Mouse (Mus musculus): ENCODE measurements around the gene Cacna2d1.

The Cacna2d1 gene

DNA sequence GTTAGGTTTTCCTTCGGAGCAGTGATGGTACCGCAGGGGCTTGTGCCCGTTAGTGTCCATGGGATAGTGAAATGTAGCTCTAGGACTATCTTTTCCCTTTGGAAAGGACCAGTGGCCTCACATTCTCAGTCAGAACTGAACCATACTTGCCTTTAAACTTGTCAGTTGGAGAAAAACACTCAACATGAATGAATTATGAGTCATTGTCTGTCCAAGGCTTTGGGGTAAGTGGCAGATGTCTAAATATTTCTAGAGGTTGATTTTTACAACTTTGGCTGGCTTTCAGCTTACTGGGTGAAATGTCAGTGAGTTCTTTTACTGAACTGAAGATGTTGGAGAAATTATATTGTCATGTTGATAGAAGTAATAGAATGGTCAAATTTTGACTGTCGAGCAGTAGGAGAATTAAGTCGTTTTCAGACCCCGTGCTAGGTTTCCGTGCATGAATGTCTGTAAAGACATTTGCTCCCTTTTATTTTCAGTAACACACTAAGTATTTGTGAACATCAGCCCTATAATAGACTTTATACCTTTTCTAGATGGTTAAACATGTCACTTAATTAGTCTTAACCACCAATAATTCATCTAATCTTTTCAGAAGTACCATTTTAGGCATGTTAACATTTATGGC, 50.9 kb downstream of the Cacna2d1 start:
- no peak for DNase-seq

DNA sequence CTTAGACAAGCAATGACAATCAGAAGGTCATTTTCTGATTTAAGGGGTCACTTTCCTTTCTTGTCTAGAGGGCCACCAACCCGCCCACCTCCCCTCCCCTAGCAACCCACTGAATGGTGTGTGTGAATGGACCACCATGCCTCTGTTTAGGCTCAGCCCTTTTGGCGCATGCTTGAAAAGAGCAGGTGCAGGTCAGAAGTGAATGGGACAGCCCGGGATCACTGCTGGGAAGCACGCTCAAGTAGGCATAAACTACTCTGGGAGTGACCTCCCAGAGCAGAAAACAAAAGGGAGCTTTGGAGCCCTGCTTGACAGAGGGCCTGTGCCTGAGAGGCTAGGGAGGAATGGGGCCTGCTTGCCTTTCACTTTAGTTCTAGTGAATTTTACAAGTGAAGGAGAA, 51.4 kb downstream of the Cacna2d1 start:
- DNase-seq, result no peak

DNA sequence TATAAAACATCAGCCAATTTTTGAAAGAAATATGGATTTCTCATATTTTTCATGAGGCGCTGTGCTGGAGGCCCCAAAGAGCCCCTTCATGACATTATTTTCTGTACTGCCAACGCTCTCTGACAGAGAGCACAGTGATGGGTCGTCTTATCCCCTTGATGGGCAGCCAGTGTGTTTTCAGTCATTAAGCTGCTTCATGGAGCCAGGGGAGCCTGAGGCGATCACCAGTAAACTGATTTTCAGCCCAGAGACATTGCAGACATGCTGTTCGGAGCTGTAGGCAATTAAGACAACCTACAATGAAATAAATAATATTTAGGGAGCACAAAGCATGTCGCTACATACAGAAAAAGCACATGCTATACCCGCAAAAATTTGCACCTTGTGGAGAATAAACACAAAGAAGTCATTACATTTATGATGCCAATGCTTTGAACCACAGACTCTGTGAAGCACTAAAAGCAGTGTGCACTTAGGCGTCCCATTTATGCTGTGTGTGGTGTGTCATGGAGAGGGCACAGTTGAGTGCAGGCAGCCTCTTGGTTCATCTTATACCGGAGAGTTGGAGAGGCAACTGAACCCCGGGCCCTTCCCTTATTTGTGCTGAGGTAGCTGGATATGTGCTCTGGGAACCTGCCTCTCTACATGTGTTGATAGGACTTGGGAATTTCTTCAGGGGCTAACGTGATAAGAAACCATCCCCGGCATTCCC, 57.1 kb downstream of the Cacna2d1 start:
- no peak for DNase-seq

DNA sequence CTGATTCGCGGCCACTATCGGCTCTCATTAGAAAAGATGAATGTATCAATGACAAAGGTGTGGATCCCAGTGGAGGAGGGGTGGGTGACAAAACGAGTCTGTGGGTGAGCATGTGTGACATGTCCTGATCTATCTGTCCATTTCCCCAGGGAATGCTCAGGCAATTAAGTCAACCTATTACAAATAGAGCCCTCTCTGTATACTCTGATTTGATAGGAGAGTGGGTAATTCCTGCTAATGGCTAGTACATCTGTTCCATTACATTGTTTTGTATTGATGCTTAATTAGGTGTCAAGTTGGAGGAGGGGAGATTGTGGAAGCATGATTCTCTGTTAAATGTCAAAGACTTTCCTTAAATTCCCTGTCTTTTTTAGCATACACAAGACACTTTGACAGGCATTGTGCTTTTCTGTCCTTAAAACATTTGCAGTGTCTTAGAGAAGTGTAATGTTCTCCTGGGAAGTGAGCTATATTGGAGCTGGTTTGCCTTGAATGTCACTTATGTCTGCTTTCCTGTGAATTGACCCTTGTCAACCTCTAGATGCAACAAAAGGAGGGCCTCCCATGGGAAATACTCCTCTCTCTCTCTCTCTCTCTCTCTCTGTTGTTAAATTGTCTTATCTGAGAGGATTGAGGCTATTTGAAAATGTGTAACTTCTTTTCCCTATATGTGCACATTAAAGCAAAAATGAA, 58.9 kb downstream of the Cacna2d1 start:
- no peak for DNase-seq

DNA sequence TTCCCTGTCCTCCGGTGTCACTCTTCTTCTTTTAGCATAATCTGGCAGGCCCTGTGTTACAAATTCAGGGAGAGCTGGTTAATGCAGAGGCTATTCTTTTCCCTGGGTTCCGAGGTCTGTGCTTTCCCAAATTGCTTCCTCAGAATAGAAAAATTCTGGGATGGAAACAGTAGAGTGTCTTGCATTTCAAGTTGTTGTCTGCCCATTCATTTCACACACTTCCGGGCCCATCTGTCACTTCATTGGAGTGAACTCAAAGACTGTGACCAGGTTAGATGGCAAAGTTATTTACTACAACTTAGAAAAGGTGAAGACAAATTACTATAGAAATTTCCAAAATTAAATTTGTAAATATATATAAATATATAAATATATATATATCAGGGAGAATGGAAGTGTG, 62.7 kb downstream of the Cacna2d1 start:
- peak in 1 of 2 experiments; percentile 58 for DNase-seq

DNA sequence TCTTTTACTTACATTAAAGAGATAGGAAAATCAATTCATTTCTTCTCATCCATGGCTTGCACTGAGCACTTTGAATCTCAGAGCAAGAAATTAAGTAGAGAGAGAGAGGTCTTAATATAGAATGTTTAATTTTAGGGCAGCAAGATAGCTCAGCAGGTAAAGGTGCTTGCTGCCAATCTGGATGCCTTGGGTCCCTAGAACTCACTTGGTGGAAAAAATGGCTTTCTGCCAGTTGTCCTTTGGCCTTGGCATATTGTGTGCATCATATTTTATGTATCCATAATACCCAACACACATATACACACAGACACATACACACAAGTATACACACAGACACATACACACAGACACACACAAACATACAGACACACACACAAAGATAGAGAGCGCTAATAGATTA, 63.3 kb downstream of the Cacna2d1 start:
- DNase-seq, result peak in 1 of 2 experiments; percentile 71

DNA sequence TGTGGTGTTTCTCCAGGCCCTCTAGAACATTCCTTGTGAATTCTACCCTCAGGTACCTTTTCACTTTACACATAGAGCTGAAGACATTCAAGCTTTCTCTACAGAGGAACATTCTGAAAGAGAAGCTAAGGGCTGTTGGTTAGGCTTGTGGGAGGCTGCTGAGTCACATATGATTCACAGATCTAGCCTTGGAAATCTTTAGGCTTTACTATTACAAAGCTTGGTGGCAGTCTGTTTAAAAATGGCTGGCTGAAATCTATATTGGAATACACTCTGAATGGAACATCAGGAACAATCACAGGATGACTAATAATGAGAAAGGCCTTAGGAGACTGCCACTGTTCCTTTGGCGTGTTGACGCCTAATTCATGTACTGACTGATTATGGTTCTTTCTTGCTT, 66.4 kb downstream of the Cacna2d1 start:
- DNase-seq, result no peak

DNA sequence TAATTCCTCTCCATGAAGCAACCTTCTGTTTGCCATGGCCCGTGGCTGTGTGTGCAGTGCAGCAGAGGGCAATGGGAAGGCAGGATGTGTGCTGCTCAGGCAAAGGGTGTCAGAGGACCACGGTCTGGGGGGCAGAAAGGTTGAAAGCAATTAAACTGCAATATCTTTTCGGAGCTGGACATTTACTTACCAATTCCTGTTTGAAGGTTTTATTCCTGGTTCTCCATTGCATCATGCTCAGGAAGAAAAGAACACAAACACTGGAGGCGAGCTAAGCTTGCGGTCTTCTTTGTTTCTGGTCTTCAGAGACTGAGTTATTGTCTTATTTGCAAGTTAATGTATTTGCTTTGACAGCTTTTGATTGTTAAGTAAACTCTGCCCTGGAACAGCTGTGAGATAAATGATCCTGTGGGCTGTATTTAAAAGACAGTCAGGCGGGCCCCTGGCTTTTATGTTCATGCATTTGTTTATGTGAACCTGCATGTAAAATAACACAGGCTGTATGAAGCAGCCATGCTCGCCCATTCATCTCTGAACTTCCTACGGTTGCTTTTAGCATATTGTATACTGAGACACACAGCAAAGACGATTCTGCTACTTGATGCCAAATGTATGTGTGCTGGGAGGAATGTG, 68.1 kb downstream of the Cacna2d1 start:
- DNase-seq, result peak in 1 of 2 experiments; percentile 50

DNA sequence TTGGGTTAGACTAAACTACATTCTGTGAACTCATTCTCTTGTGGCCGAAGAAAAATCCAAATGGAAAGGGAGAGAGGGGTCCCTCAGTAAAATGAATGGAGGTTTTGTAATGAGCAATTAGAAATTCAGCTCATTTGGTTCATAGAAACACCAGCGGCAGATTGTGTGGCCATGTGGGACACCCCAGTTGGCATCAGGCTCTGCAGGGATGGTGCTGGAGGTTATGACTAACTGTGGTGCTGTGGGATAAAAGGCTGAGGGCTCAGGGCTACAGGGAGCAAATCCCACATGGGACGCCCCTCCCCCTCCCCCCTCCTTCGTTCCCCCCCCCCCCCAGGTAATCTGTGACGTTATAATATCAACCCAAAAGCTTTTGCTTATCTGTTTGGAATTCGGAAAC, 69.8 kb downstream of the Cacna2d1 start:
- DNase-seq, result peak; percentile 80 to 86

DNA sequence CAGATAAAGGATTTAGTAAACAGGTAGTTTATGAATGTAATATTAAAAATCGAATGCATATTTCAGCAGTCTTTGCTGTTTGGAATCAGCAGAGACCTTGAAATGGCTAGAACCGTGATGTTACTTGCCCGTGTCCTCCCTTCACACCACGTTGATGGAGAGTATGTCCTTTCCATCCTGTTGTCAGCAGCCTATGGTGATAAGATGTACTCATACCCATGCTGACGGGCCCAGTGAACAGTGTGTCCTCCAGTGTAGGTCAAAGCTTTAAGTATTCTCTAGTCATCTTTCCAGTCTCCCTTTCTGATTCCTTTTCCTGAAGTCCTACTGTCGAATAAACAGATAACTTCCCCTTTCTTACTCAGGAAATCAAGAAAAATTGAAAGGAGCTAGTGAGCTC, 72.5 kb downstream of the Cacna2d1 start:
- DNase-seq, result no peak

DNA sequence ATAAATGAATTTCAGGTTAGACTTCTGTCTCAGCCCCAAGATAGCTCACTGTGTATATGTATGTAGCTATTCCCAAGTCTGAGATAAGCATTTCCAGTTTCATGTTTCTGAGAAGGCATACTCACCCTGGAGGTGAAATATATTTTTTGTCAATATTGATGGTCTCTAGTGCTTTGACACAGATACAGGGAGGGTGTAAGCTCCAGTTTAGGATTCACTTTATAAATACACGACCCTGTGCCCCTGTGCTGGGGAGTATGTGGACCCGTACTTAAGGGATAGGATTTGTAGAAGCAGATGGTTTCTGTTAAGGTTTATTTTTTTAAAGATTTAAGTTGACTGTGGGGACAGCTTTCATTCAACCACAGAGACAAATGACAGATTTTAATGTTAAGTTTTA, 79.2 kb downstream of the Cacna2d1 start:
- DNase-seq, result no peak

DNA sequence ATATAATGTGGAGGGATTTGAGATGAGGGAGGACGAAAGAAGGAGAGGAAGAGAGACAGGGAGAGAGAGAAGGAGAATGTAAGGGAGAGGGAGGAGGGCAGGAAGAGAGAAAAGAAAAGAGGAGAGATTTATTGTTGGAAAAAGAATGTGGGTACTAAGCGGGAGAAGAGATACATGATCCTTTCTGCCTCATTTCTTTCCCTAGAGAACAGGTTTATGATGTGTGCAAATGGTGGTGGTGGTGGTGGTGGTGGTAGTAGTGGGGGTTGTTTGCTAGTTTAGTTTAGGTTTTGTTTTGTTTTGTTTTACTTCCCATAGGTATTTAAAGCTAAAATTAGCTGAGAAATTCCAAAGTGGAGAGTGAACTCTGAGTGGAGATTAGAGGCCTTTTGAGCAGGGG, 79.9 kb downstream of the Cacna2d1 start:
- DNase-seq, result no peak

DNA sequence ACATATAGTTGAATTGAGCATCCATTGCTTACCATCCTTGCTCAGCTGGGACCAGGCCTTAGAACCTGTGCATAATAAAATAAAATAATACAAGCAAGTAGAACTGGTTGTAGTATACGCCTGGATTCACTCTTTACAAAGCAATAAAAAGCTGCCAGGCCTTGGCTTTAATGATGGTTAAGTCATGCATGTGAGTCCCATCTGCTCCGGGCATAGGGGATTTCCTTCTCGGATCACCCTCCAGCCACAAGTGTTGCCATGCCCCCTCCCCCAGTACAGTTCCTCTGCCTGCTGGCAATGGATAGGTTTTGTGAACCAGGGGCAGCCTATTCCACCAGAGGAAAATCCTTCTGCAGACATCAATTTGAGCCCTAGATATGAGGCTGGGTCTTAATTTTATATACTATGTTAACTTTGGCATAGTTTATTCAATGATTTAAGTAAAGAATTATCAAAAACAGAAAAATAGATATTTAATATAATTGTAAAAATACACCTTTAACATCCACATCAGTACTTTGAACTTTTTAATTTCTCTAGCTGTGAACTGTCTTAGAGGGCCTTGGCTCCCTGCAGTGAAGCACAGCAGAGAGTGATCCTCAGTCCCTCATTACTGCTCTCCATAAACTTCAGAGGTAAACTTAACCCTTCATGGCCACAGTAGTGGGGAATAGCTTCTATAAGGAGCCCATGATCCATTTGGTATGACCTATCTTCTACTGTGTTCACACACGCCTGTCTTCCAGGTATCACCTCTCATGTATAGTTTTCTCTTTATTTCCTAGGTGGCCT, 90.3 kb downstream of the Cacna2d1 start:
- peak; percentile 84 to 91 for DNase-seq

DNA sequence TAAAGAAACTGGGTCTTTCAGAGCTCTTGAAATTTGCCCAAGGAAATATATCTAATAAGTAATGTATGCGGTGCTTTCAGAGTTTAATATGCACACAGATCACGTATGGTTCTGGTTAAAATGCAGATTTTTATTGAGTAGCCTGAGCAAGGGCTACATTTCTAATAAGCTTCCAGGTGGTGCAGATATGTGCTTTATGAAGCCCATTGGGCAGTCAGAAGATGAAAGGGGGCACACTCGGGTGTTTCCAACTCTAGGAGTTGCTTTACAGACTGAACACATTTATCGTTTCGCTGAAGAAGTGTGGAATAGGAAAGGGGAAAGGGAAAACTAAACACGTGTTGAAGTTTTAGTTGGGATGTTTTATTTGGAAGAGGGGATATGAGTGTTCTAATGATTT, 94.4 kb downstream of the Cacna2d1 start:
- DNase-seq, result no peak

DNA sequence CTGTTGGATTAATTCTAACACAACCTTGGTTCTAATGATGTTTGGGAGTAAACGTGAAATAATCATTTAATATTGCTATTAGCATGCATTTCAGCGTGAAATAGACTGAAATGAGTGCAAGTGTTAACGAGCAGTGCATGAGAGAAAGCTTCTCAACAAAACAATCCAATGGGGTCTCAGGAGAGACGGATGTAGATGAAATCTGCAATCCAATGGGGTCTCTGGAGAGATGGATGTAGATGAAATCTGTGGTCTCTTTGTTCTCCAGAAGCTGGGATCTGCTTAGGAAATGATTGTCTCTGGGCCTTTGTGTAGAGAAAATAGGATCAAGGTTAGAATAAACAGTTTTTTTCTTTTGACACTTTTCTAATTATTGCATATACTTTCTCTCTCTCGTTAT, 95.0 kb downstream of the Cacna2d1 start:
- no peak for DNase-seq

DNA sequence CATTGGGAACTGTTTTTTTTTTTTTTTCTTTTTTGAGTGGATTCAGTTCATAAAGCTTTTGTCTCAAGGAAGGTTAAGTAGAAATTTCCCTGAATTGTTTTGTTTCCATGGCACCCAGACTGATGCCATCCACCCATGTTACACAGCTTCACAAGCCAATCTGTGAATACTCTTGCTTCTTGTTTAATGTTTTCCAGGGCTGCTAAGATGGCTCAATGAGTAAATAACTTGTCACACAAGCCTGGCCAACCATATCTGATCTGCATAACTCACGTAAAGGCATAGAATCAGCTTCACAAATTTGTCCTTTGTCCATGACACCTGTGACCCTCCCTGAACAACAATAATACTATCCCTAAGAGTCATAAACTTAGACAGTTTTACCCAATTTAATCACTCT, 99.1 kb downstream of the Cacna2d1 start:
- no peak for DNase-seq

DNA sequence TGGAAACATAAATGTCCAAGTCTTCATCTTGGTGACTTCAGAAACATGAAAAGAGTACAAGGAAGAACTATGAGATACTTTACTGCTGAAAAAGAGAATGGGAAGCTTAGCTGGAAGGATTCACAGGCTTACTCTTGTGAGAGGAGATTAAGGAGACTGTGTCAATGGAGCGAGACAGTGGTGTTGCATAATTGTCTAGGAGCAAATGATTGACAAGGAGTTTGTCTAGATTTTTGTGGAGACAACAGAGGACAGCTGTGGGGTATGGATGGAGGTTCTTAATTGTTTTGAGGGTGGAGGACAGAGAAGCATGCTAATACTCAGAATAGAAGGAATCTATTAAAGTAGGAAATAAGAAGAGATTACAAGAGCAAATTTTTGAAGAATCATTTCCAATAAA, 100.8 kb downstream of the Cacna2d1 start:
- DNase-seq, result no peak

DNA sequence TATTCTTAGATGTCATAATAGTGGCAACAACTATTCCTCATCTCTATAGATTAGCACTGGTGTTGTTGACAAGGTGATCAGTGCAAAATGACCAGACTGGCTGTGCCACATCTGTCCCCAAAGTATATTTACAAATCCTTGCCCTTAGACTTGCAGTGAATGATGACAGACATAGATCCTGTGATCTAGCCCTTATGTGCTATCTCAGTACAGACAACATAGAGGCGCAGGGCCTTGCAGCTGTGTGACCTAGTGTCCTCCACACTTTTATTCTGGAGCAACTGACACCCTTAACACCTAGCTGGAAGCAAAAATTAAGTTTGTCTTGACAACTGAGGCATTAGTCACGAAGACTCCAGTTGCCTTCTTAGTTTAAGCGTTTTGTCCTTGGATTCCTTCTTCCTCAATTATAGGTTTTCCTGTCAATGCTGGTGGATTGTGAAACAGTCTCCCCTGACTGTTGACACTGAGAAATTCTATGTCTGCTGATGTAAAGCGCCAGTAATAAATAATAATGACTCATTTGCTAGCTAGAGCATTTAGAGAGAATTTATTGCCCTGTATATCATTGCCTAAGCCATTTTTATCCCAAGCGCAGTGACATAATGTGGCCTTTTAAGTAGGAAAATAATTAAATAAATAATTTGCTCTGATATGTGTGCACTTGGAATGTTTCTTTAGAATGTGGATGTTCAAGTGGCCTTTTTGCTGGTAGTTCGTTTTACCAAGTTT, 110.8 kb downstream of the Cacna2d1 start:
- no peak for DNase-seq

DNA sequence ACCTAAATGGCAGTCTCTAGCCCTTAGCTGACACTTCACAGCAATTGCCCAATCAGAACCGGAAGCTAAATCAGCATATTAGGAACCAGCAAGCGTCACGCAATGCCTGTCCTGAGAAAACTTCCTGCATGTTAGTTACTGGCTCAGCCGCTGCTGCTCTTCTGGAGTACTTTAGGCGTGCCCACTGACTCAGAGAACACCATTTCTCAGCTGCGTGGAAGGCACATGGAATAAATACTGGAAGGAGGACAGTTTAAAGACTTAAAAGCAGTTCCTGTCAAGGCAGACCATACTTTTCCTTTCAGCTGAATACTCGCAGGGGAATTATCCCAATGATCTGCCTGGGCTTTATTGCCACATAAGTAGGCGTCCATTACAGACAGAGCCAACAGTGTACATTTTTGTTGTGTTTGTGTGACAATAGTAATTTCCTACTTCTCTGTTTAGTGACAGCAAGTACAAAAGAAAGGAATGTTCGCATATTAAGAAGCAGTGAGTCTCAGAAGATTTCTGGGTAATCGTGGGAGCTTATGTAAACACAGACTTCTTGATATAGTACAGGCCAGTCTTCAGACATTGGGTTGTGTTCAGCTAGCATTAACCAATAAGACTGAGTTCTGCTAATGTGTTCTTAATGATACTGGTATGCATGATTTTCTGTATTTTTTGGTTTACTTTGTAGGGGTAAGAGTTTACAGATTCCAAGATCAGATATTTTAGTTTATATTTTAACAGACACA, 113.1 kb downstream of the Cacna2d1 start:
- no peak for DNase-seq

DNA sequence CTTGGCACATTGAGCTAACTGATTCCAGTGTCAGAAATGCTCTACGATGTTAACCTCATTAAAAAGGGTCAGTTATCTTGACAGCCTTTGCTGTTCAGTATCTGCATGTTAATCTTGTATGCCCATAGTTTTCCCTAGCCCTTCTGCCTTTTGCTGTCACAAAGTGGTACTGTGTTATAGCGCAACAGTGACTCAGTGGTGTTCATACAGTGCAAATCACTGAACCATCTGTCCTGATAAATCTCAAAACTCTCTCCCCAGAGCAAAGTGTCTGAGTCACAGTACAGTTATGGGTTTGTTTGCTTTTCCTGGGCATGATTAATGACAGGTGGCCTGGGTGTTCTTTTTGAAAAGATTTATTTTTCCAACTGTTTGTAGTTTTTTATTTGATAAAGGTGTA, 122.3 kb downstream of the Cacna2d1 start:
- DNase-seq, result peak; percentile 16 to 33

DNA sequence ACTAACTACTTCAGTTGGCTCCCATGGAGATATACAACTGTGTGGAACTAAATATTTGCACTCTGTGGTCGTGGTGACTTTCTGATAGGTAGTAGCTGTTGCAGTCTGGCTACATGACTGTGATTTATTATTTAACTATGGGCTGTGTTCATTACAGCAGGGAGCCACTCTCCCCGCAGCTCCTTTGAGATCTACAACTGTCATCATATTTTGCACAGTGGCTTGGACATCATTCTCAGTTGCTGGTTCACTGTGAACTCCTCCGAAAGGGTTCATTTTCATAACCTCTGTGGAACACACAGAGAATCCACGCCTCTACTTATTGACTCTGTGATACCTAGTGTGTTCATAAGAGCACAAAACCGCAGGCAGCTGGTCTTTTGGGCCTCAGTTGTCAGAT, 128.3 kb downstream of the Cacna2d1 start:
- peak; percentile 23 to 24 for DNase-seq

Data from cerebellum, postnatal 25 days (tissue).